Mouse (Mus musculus): Measurements from ENCODE around the gene Nphp4. TPM values are rescaled to one million over a fixed set of nuclear protein-coding genes. Genes with fewer than 3 reads are reported as not detected.
"Not testable (repeated sequence)": the region's sequence is repeated elsewhere in the genome, so short reads cannot be mapped to it uniquely, and the experiment has no call there.

Nphp4 gene
- polyA plus RNA-seq, 1 experiment = 14.8 TPM

DNA sequence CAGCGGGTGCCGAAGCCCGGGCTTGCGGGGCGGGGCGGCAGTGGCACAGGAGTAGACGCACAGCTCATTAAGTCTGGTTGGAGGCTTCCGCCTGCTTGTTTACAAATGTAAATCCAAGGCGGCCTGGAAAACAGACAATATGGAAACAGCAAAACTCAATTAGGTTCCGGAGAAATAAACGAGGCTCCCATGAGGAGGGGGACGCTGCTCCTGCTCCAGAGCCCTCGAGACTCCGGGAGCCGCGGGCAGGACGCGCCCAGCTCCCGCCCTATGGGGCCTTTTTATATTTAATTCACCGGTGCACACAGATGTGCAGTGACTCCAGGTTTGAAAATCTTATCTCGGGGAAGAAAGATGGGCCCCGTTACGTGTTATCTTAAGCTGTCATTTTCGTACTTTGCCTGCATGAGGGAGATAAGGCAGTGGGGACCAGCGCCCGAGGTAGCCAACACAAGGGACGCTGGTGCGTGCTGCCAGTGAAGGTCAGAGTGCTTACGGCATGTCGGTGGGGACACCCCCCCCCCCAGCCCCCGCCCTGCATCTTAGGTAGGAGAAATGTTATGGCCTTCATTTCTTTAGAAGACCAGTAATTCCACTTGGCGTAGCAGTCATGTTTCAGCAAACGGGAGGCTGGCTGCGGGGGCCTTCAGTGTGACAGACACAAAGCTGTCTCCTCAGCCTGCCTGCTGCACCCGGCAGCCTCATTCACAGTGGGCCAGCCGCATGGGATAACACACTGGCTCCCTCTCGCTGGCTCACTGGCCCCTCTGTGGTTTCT lies 71.6 kb downstream of the Nphp4 start:
- Histone ChIP-seq H3K4me3 (ENCODE audit: insufficient read depth, low read length) (no peak overlapping the region), H3K4me1 (ENCODE audit: control insufficient read depth, insufficient read depth, low read length) (no peaks in the 10 kb centered on the region), H3K27ac (ENCODE audit: insufficient read depth, low read length) (no peak overlapping the region)
- TF ChIP-seq CTCF (IDR thresholded peaks at IDR 0.05; ENCODE audit: extremely low read depth, insufficient read depth, low read length) (no peak), POLR2A (IDR thresholded peaks at IDR 0.05; ENCODE audit: extremely low read depth, insufficient read depth, low read length) (no peak)

DNA sequence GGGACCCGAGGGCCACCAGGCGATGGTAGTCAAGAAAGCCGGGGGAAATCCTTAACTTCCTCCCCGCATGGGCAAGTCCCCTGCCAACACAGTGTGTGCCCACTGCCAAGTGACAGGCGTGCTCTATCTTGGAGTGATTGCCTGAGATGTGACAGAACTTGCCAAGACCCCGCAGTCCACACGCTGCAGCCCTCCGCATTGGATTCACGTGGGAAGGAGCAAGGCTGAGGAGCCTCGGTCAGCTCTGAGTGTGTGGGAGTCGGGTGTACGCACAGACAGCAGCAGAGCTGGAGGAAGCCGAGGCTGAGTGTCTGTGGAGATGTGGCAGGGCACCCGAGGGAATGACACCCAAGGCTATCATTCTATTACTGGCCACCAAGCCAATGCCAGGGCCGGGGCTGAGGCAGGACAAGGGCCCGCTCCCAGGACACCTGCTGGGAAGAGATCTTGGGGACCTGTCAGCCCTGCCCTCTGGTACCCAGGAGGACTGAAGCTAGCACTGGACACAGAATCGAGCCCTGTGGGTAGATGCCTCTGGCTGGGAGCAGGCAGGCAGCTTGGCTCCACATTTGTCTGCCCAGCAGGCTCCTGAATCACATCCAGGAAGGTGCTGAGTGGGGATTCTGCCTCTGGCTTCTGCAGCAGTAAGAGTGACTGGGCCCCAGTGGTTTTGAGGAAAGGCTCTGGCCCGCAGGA lies 73.1 kb downstream of the Nphp4 start:
- TF ChIP-seq CTCF (IDR thresholded peaks at IDR 0.05; ENCODE audit: extremely low read depth, insufficient read depth, low read length) (no peak), POLR2A (IDR thresholded peaks at IDR 0.05; ENCODE audit: extremely low read depth, insufficient read depth, low read length) (no peak)
- Histone ChIP-seq H3K4me3 (ENCODE audit: insufficient read depth, low read length) (no peak overlapping the region), H3K27ac (ENCODE audit: insufficient read depth, low read length) (no peak overlapping the region), H3K4me1 (ENCODE audit: control insufficient read depth, insufficient read depth, low read length) (no peaks in the 10 kb centered on the region)

DNA sequence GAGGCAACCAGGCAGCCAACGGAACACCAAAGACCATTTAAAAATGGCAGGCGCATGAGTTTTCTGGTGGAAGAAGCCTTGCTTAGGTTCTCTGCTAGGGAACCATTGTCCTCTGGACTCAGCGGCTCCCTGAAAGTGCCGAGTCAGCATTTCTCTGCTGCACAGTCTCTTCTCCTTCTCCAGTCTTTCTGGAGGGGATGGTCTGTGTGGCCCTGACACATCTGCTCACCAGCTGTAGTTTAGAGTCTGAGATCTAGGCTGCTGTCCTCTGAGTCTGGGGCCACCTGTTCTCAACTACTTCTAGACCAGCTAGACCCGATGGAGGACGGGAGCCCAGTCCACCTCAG lies 73.7 kb downstream of the Nphp4 start:
- TF ChIP-seq CTCF (IDR thresholded peaks at IDR 0.05; ENCODE audit: extremely low read depth, insufficient read depth, low read length) (no peak), POLR2A (IDR thresholded peaks at IDR 0.05; ENCODE audit: extremely low read depth, insufficient read depth, low read length) (no peak)
- H3K27ac ChIP-seq (ENCODE audit: insufficient read depth, low read length) = no peak overlapping the region
- H3K4me1 ChIP-seq (ENCODE audit: control insufficient read depth, insufficient read depth, low read length) = no peaks in the 10 kb centered on the region
- no peak overlapping the region for H3K4me3 ChIP-seq (ENCODE audit: insufficient read depth, low read length)

DNA sequence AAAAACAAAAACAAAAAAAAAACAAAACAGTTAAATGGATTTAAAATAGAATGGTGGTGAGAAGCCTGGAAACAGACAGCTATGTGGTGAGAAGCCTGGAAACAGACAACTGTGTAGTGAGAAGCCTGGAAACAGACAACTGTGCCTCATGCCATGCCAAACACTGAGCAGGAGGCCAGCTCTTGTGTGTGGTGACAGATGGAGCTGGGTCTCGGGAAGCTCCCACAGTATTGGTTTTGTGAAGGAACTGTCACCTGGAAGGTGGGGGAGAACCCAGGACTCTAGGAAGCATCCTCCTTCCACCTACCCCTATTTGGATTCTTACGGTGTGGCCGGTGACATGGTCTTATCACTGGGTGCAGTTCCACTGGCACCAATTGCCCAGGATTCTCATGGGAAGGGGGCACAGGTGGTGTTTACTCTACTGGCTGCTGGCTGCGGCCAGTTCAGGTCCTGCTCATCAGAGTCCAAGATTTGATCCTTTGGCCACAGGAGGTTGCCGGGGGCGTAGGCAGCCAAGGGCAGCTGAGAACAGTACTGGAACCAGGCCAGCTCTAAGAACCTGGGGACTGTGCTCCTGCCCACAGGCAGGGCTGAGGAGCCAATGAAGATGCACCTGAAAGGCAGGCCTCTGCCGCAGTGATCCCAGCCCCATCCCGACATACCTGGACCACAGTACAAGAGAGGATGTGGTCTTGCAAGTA lies 77.2 kb downstream of the Nphp4 start:
- no peak overlapping the region for H3K27ac ChIP-seq (ENCODE audit: insufficient read depth, low read length)
- TF ChIP-seq POLR2A (IDR thresholded peaks at IDR 0.05; ENCODE audit: extremely low read depth, insufficient read depth, low read length) (no peak), CTCF (IDR thresholded peaks at IDR 0.05; ENCODE audit: extremely low read depth, insufficient read depth, low read length) (no peak)

DNA sequence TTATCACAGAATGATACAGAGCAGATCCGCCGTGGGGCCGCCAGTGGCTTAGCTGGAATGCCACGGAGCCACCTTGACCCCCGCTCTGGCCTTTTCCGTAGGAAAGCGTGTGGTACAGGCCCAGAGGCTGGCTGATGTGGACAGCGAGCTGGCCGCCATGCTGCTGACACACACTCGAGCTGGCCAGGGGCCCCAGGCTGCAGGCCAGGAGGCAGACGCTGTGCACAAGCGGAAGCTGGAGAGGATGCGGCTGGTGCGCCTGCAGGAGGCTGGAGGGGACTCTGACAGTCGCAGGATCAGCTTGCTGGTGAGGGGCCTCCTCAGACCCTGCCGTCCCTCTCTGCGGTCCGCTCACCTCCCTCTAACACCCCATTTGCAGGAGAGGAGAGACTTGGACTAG lies 77.9 kb downstream of the Nphp4 start:
- Histone ChIP-seq H3K4me1 (ENCODE audit: control insufficient read depth, insufficient read depth, low read length) (peaks cover 4% of the 10 kb centered on the region), H3K4me3 (ENCODE audit: insufficient read depth, low read length) (no peak overlapping the region), H3K27ac (ENCODE audit: insufficient read depth, low read length) (no peak overlapping the region)
- TF ChIP-seq POLR2A (IDR thresholded peaks at IDR 0.05; ENCODE audit: extremely low read depth, insufficient read depth, low read length) (no peak), CTCF (IDR thresholded peaks at IDR 0.05; ENCODE audit: extremely low read depth, insufficient read depth, low read length) (no peak)

More for the DNA sequence above, 77.2 kb downstream of the Nphp4 start:
- no peak overlapping the region for H3K4me3 ChIP-seq (ENCODE audit: insufficient read depth, low read length)
- peaks cover 4% of the 10 kb centered on the region for H3K4me1 ChIP-seq (ENCODE audit: control insufficient read depth, insufficient read depth, low read length)

DNA sequence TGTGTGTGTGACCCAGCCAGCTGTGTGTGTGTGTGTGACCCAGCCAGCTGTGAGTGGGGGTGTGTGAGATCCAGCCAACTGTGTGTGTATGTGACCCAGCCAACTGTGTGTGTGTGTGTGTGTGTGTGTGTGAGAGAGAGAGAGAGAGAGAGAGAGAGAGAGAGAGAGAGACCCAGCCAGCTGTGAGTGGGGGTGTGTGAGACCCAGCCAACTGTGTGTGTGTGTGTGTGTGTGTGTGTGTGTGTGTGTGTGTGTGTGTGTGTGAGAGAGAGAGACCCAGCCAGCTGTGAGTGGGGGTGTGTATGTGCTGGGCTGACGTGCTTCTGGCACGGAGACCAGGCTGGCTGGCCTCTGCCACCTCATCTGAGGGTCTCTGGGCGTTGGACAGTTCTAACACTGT lies 79.3 kb downstream of the Nphp4 start:
- H3K4me1 ChIP-seq (ENCODE audit: control insufficient read depth, insufficient read depth, low read length); H3K4me3 ChIP-seq (ENCODE audit: insufficient read depth, low read length); H3K27ac ChIP-seq (ENCODE audit: insufficient read depth, low read length): not testable (repeated sequence)

DNA sequence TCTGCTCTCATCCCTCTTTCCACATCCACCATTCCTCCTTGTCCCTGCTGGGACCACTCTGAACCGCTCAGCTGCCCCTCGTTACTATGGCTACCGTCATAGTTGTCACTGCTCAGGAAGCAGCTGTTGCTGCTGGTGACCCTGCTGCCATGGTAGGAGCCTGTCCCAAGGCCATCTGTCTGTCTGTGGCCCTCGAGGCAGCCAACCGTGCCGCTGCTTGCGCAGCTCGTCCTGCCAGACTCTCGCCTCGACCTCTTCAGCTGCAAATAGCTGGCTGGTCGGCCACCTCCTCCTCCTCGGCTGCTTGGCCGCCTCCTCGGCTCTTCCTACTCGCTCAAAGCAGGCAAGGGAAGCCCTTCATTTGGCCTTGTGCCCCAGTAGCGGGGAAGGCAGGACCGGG lies 81.7 kb downstream of the Nphp4 start:
- H3K4me1 ChIP-seq (ENCODE audit: control insufficient read depth, insufficient read depth, low read length) = peaks cover 4% of the 10 kb centered on the region
- no peak overlapping the region for H3K4me3 ChIP-seq (ENCODE audit: insufficient read depth, low read length)
- no peak overlapping the region for H3K27ac ChIP-seq (ENCODE audit: insufficient read depth, low read length)
- TF ChIP-seq CTCF (IDR thresholded peaks at IDR 0.05; ENCODE audit: extremely low read depth, insufficient read depth, low read length) (no peak), POLR2A (IDR thresholded peaks at IDR 0.05; ENCODE audit: extremely low read depth, insufficient read depth, low read length) (no peak)

DNA sequence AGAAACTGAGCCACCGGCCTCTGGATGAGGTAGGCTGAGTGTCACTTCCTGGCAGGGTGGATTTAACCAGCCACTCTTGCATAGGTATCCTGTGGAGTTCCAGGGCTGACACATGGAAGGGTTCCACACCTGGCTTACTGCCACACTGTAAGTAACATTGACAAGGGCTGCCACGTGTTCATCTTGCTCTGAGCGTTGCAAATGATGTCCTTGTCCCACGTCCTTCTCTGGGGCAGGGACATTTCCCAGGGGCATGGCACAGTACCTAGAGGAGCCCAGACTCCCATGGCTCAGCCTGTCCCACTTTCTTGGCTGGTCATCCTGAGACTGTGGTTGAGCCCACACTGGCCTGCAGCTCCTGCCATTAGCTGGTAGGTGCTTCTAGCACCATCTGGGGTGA lies 91.5 kb downstream of the Nphp4 start:
- H3K27ac ChIP-seq (ENCODE audit: insufficient read depth, low read length) = no peak overlapping the region
- TF ChIP-seq CTCF (IDR thresholded peaks at IDR 0.05; ENCODE audit: extremely low read depth, insufficient read depth, low read length) (no peak), POLR2A (IDR thresholded peaks at IDR 0.05; ENCODE audit: extremely low read depth, insufficient read depth, low read length) (no peak)
- H3K4me3 ChIP-seq (ENCODE audit: insufficient read depth, low read length) = no peak overlapping the region
- H3K4me1 ChIP-seq (ENCODE audit: control insufficient read depth, insufficient read depth, low read length) = peaks cover 5% of the 10 kb centered on the region; the same call in 1 of the 2 replicates

DNA sequence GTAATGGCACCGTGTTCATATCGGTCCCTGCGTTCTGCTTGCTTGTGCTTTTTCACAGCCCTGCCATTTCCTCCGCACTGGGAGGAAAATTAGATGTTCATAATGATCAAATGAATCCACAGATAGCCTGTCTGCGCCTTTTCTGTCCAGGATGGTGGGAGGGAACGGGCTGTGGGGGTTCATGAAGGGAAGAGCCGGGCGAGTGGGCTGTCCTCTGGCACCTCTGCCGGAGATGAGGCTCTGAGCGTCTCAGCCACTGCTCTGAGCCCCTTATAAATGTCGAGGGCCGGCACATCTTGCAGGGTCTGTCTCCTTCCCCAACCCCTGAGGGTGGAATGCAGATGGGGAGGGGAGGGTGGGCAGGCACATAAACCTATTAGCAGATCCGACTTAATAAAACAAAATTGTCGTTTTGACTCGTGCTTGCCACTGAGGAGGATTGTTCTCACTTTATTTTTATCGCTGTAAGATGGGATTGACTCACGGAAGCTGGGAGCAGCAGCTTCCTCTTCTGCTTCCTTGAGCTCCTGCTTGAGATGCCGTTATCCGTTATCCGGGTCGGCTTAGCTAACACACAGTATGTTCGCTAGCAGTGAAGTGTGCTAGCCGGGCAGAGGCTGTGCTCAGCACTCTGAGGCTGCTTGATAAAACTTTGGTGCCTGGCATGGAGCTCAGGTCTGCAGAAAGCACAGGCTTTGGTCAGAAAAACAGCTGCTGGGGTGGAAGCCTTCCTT lies 92.3 kb downstream of the Nphp4 start:
- H3K27ac ChIP-seq (ENCODE audit: insufficient read depth, low read length) = no peak overlapping the region
- peaks cover 5% of the 10 kb centered on the region; the same call in 1 of the 2 replicates for H3K4me1 ChIP-seq (ENCODE audit: control insufficient read depth, insufficient read depth, low read length)
- no peak for TF ChIP-seq POLR2A (IDR thresholded peaks at IDR 0.05; ENCODE audit: extremely low read depth, insufficient read depth, low read length)
- TF ChIP-seq CTCF (IDR thresholded peaks at IDR 0.05; ENCODE audit: extremely low read depth, insufficient read depth, low read length) = no peak
- H3K4me3 ChIP-seq (ENCODE audit: insufficient read depth, low read length) = no peak overlapping the region
